Mouse (Mus musculus): ENCODE results near the gene Dnaic1.

Dnaic1 gene

GRCm38 (mm10) chr4:41634631-41635030 is 65.1 kb downstream of the Dnaic1 start:
- no peak for DNase-seq (ENCODE audit: extremely low read depth, low read depth)

- no peak for DNase-seq (ENCODE audit: extremely low read depth, low read depth)
Observed at GRCm38 (mm10) chr4:41635224-41635623, 65.6 kb downstream of the Dnaic1 start.

- no peak for DNase-seq (ENCODE audit: extremely low read depth, low read depth)
Observed at GRCm38 (mm10) chr4:41635906-41636305, 66.3 kb downstream of the Dnaic1 start.

GRCm38 (mm10) chr4:41636366-41636765 is 66.8 kb downstream of the Dnaic1 start:
- DNase-seq (ENCODE audit: extremely low read depth, low read depth) = no peak

GRCm38 (mm10) chr4:41636882-41637635 is 67.5 kb downstream of the Dnaic1 start:
- no peak for DNase-seq (ENCODE audit: extremely low read depth, low read depth)

- DNase-seq (ENCODE audit: extremely low read depth, low read depth) = no peak
Observed at GRCm38 (mm10) chr4:41638186-41638731, 68.7 kb downstream of the Dnaic1 start.

GRCm38 (mm10) chr4:41638828-41639213 is 69.2 kb downstream of the Dnaic1 start:
- no peak for DNase-seq (ENCODE audit: extremely low read depth, low read depth)

GRCm38 (mm10) chr4:41639214-41639841 is 69.8 kb downstream of the Dnaic1 start:
- no peak for DNase-seq (ENCODE audit: extremely low read depth, low read depth)

GRCm38 (mm10) chr4:41639913-41640507 is 70.4 kb downstream of the Dnaic1 start, which contains the start of gene Enho:
Enho (minus strand) TSS chr4:41640324.
- DNase-seq (ENCODE audit: extremely low read depth, low read depth) = peak; percentile 67

- no peak for DNase-seq (ENCODE audit: extremely low read depth, low read depth)
Observed at GRCm38 (mm10) chr4:41641199-41641822, 71.7 kb downstream of the Dnaic1 start.

- no peak for DNase-seq (ENCODE audit: extremely low read depth, low read depth)
Observed at GRCm38 (mm10) chr4:41645488-41645887, 75.9 kb downstream of the Dnaic1 start.

- DNase-seq (ENCODE audit: extremely low read depth, low read depth) = no peak
Observed at GRCm38 (mm10) chr4:41648157-41648556, 78.6 kb downstream of the Dnaic1 start.

GRCm38 (mm10) chr4:41648627-41649026 is 79.1 kb downstream of the Dnaic1 start:
- DNase-seq (ENCODE audit: extremely low read depth, low read depth) = peak; percentile 50

GRCm38 (mm10) chr4:41653296-41653695 is 83.7 kb downstream of the Dnaic1 start:
- no peak for DNase-seq (ENCODE audit: extremely low read depth, low read depth)

- DNase-seq (ENCODE audit: extremely low read depth, low read depth) = no peak
Observed at GRCm38 (mm10) chr4:41653730-41654129, 84.2 kb downstream of the Dnaic1 start.

- DNase-seq (ENCODE audit: extremely low read depth, low read depth) = no peak
Observed at GRCm38 (mm10) chr4:41654217-41654616, 84.6 kb downstream of the Dnaic1 start.

GRCm38 (mm10) chr4:41655525-41655924 is 86.0 kb downstream of the Dnaic1 start:
- no peak for DNase-seq (ENCODE audit: extremely low read depth, low read depth)

- DNase-seq (ENCODE audit: extremely low read depth, low read depth) = no peak
Observed at GRCm38 (mm10) chr4:41658566-41659384, 89.2 kb downstream of the Dnaic1 start.

- DNase-seq (ENCODE audit: extremely low read depth, low read depth) = no peak
Observed at GRCm38 (mm10) chr4:41659556-41659955, 90.0 kb downstream of the Dnaic1 start.

GRCm38 (mm10) chr4:41660851-41661430 is 91.4 kb downstream of the Dnaic1 start:
- no peak for DNase-seq (ENCODE audit: extremely low read depth, low read depth)

Measured in MEL-GATA-1-ER (cell line).